Mouse (Mus musculus) liver (tissue): ENCODE data around the gene Pla2g4f.

Source experiments
- DNase-seq: peaks from one replicate; pipeline ENCODE4 v3.0.0-alpha.2; 2020; ENCODE audit warnings: mixed read lengths

The Pla2g4f gene

GRCm38 (mm10) chr2:120313976-120314375, at the start of gene Pla2g4f:
Gene Pla2g4f, minus strand, starts transcription at chr2:120314165.
- DNase-seq = no peak

GRCm38 (mm10) chr2:120360425-120360824, 46.5 kb upstream of the Pla2g4f start:
- no peak for DNase-seq

GRCm38 (mm10) chr2:120352682-120353646, 39.0 kb upstream of the Pla2g4f start, which contains the start of gene Vps39:
Gene Vps39, minus strand, starts transcription at chr2:120353137.
- peak; percentile 91 for DNase-seq

- DNase-seq = no peak
Observed at GRCm38 (mm10) chr2:120351321-120351720, 37.4 kb upstream of the Pla2g4f start.

- peak; percentile 15 for DNase-seq
Observed at GRCm38 (mm10) chr2:120348120-120348519, 34.2 kb upstream of the Pla2g4f start.

GRCm38 (mm10) chr2:120341741-120342140, 27.8 kb upstream of the Pla2g4f start:
- no peak for DNase-seq

GRCm38 (mm10) chr2:120337886-120338285, 23.9 kb upstream of the Pla2g4f start:
- no peak for DNase-seq

GRCm38 (mm10) chr2:120331575-120331974, 17.6 kb upstream of the Pla2g4f start:
- DNase-seq = no peak

- DNase-seq = no peak
Observed at GRCm38 (mm10) chr2:120315077-120315476, 1.1 kb upstream of the Pla2g4f start.

- DNase-seq = no peak
Observed at GRCm38 (mm10) chr2:120314487-120314886, 522 bp upstream of the Pla2g4f start.

GRCm38 (mm10) chr2:120312276-120312825, 1.6 kb downstream of the Pla2g4f start:
- no peak for DNase-seq

GRCm38 (mm10) chr2:120304113-120304512, 9.9 kb downstream of the Pla2g4f start:
- no peak for DNase-seq

- DNase-seq = no peak
Observed at GRCm38 (mm10) chr2:120301076-120301475, 12.9 kb downstream of the Pla2g4f start.

- no peak for DNase-seq
Observed at GRCm38 (mm10) chr2:120299866-120300265, 14.1 kb downstream of the Pla2g4f start.

- DNase-seq = no peak
Observed at GRCm38 (mm10) chr2:120296160-120296559, 17.8 kb downstream of the Pla2g4f start.

- DNase-seq = no peak
Observed at GRCm38 (mm10) chr2:120291471-120292078, 22.4 kb downstream of the Pla2g4f start.

- DNase-seq = no peak
Observed at GRCm38 (mm10) chr2:120288995-120289394, 25.0 kb downstream of the Pla2g4f start, which contains the start of gene Pla2g4d. Gene Pla2g4d, minus strand, starts transcription at chr2:120289197.

- no peak for DNase-seq
Observed at GRCm38 (mm10) chr2:120288401-120288800, 25.6 kb downstream of the Pla2g4f start.

- DNase-seq = no peak
Observed at GRCm38 (mm10) chr2:120285639-120286038, 28.3 kb downstream of the Pla2g4f start.

- DNase-seq = no peak
Observed at GRCm38 (mm10) chr2:120284705-120285104, 29.3 kb downstream of the Pla2g4f start.

- DNase-seq = no peak
Observed at GRCm38 (mm10) chr2:120284094-120284493, 29.9 kb downstream of the Pla2g4f start.

GRCm38 (mm10) chr2:120283550-120283949, 30.4 kb downstream of the Pla2g4f start:
- no peak for DNase-seq

- no peak for DNase-seq
Observed at GRCm38 (mm10) chr2:120281221-120281620, 32.7 kb downstream of the Pla2g4f start.
